Comparison of ENCODE assay signal across 26 mouse cellular contexts in the genomic region with DNA sequence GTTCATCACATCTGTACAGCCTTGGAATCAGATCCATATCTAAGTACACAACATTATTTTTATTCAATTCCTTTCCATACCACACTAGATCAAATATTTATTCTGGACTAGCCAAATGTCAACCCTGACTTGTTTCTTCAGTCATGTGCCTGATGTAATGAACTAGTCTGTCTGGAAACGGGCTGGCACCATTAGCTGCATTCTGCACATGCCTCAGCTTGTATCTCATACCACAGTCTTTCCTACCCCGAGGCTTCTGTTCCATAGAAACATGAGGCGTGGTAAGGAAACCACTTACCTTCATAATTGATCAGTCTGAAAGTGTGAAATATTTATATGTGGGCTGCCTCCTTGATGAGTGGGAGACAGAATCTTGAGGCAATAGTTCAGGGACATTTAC.
DNase-seq lines count a peak whose midpoint lies in the region; ATAC-seq lines count a peak whose summit lies in the region.
"Had no signal": no experiment of that assay in that cellular context is flagged by ENCODE, and none has a peak within 500 bp of the region (broad histone marks: within the 10 kb centered on the region; RNA-seq: fewer than 3 reads in every experiment).

No protein-coding gene starts in this region.

- H3K4me2 ChIP-seq in intestine, embryonic 16.5 days (ENCODE audit: low read depth, low read length) = no peak overlapping the region
- H3K4me2 ChIP-seq: heart, embryonic 12.5 days; hindbrain, embryonic 12.5 days; liver, embryonic 12.5 days; lung, embryonic 15.5 days had no signal

- no peak overlapping the region for H3K9ac ChIP-seq in intestine, embryonic 16.5 days (ENCODE audit: low read depth, low read length)
- H3K9ac ChIP-seq: heart, embryonic 12.5 days; hindbrain, embryonic 12.5 days; liver, embryonic 12.5 days; lung, embryonic 15.5 days had no signal

- H3K4me3 ChIP-seq in intestine, embryonic 16.5 days (ENCODE audit: low read length) = no peak overlapping the region
- H3K4me3 ChIP-seq: heart, embryonic 12.5 days; hindbrain, embryonic 12.5 days; left cerebral cortex, adult 2 months; liver, embryonic 12.5 days; lung, embryonic 15.5 days; midbrain, embryonic 10.5 days had no signal

- no peaks in the 10 kb centered on the region for H3K4me1 ChIP-seq in intestine, embryonic 16.5 days (ENCODE audit: control insufficient read depth, insufficient read depth, low read length)
- H3K4me1 ChIP-seq: heart, embryonic 12.5 days; hindbrain, embryonic 12.5 days; liver, embryonic 12.5 days; midbrain, embryonic 10.5 days had no signal

- ATAC-seq in intestine, embryonic 16.5 days = no peak
- ATAC-seq: CD4-positive, CD25-positive, alpha-beta regulatory T cell, adult 4 months; forebrain, embryonic 16.5 days; liver, embryonic 12.5 days had no signal

- no peaks in the 10 kb centered on the region for H3K27me3 ChIP-seq in intestine, embryonic 16.5 days (replicated peaks; ENCODE audit: control insufficient read depth, insufficient read depth, low read length)
- H3K27me3 ChIP-seq: heart, embryonic 12.5 days; hindbrain, embryonic 12.5 days; liver, embryonic 12.5 days; lung, embryonic 15.5 days had no signal

- H3K9me3 ChIP-seq in intestine, embryonic 16.5 days (ENCODE audit: control insufficient read depth, low read length) = no peaks in the 10 kb centered on the region
- H3K9me3 ChIP-seq: heart, embryonic 12.5 days; hindbrain, embryonic 12.5 days; liver, embryonic 12.5 days; lung, embryonic 15.5 days; midbrain, embryonic 10.5 days had no signal

- 64% methylated on average over 3 of the region's 3 CpGs for WGBS in intestine, embryonic 16.5 days

- H3K27ac ChIP-seq in intestine, embryonic 16.5 days (ENCODE audit: low read length) = no peak overlapping the region
- H3K27ac ChIP-seq: hindbrain, embryonic 12.5 days; left cerebral cortex, adult 2 months; liver, embryonic 12.5 days; lung, embryonic 15.5 days; midbrain, embryonic 10.5 days had no signal

- peak; percentile 6 for DNase-seq in embryo, embryonic 10 days (ENCODE audit: low spot score)
- DNase-seq in embryo, embryonic 9.5 days (ENCODE audit: extremely low spot score) = no peak
- DNase-seq in urinary bladder, postnatal 25 days (ENCODE audit: low spot score) = peak; percentile 5
- no peak for DNase-seq in urinary bladder, adult 2 months (ENCODE audit: low spot score)
- DNase-seq in forelimb bud, embryonic 11.5 days (ENCODE audit: low read depth, low spot score) = peak; percentile 13
- no peak for DNase-seq in c-Kit-positive CD71-positive TER-119-positive erythroid progenitor cells, embryonic 14.5 days (ENCODE audit: low spot score)
- DNase-seq in ovary, postnatal 36 days (ENCODE audit: low spot score) = no peak
- DNase-seq: adrenal gland, postnatal 25 days; cerebellum, adult 2 months; heart, postnatal 14 days; kidney, adult 9 months; layer of hippocampus, adult 9-11 months; left cerebral cortex, postnatal 4 days; lung, postnatal 4 days; retina, postnatal 1 day; right cerebral cortex, postnatal 4 days; thymus, postnatal 14 days had no signal

- no peaks in the 10 kb centered on the region for H3K36me3 ChIP-seq in intestine, embryonic 16.5 days (ENCODE audit: control insufficient read depth, insufficient read depth, low read length)
- H3K36me3 ChIP-seq: heart, embryonic 12.5 days; hindbrain, embryonic 12.5 days; liver, embryonic 12.5 days; lung, embryonic 15.5 days; midbrain, embryonic 10.5 days had no signal

Comparison
In these comparisons a context has a peak if more than half of its experiments do, and no peak if none do; other contexts are left out.
1. DNase-seq: peak in embryo, embryonic 10 days (single experiment), urinary bladder, postnatal 25 days (single experiment) and forelimb bud, embryonic 11.5 days (single experiment); none in embryo, embryonic 9.5 days (single experiment), urinary bladder, adult 2 months (single experiment), c-Kit-positive CD71-positive TER-119-positive erythroid progenitor cells, embryonic 14.5 days (single experiment) and ovary, postnatal 36 days (single experiment).